ENCODE assay signal across 18 mouse cellular contexts in genomic region chr2:150927038-150927720, GRCm38 (mm10). TPM values are rescaled to one million over a fixed set of nuclear protein-coding genes. Genes with fewer than 3 reads are reported as not detected.
A peak's percentile ranks its signal among the peaks of the same experiment; 100 is the strongest.
DNase-seq lines count a peak whose midpoint lies in the region; ATAC-seq and TF ChIP-seq lines count a peak whose summit lies in the region.
"Had no signal": no experiment of that assay in that cellular context is flagged by ENCODE, and none has a peak within 500 bp of the region (broad histone marks: within the 10 kb centered on the region; RNA-seq: fewer than 3 reads in every experiment).

No protein-coding gene starts in this region.

- no peak for ATAC-seq in kidney, embryonic 14.5 days (ENCODE audit: low FRiP score, low TSS enrichment)
- no peak for ATAC-seq in midbrain, embryonic 11.5 days (ENCODE audit: low FRiP score)
- no peak for ATAC-seq in lung, postnatal 0 days
- ATAC-seq: forebrain, embryonic 16.5 days had no signal

- no peaks in the 10 kb centered on the region for H3K36me3 ChIP-seq in kidney, adult 2 months (ENCODE audit: control insufficient read depth, insufficient read depth, low read length)
- H3K36me3 ChIP-seq in kidney, embryonic 14.5 days (ENCODE audit: control insufficient read depth, insufficient read depth, low read length) = peaks cover 50% of the 10 kb centered on the region; the same call in 1 of the 2 replicates
- no peaks in the 10 kb centered on the region; the same call in 1 of the 2 replicates for H3K36me3 ChIP-seq in midbrain, embryonic 11.5 days (ENCODE audit: control insufficient read depth, insufficient read depth, low read length)
- no peaks in the 10 kb centered on the region for H3K36me3 ChIP-seq in lung, postnatal 0 days (ENCODE audit: insufficient read depth, low read length)

- TF ChIP-seq POLR2A in kidney, adult 2 months (IDR thresholded peaks at IDR 0.05; ENCODE audit: low read depth, low read length) = no peak

- no peak overlapping the region for H3K4me2 ChIP-seq in kidney, embryonic 14.5 days (replicated peaks; ENCODE audit: low read depth, low read length)
- H3K4me2 ChIP-seq in midbrain, embryonic 11.5 days = no peak overlapping the region
- H3K4me2 ChIP-seq in lung, postnatal 0 days (replicated peaks; ENCODE audit: low read depth, low read length) = no peak overlapping the region
- H3K4me2 ChIP-seq: embryonic facial prominence, embryonic 15.5 days; heart, embryonic 15.5 days; hindbrain, embryonic 14.5 days; liver, embryonic 15.5 days; stomach, embryonic 15.5 days had no signal

- WGBS in kidney, adult 2 months = 77% methylated on average over 11 of the region's 11 CpGs
- 83% methylated on average over 11 of the region's 11 CpGs for WGBS in kidney, embryonic 14.5 days
- 95% methylated on average over 11 of the region's 11 CpGs for WGBS in midbrain, embryonic 11.5 days
- WGBS in lung, postnatal 0 days = 82% methylated on average over 11 of the region's 11 CpGs

- no peak overlapping the region for H3K27ac ChIP-seq in kidney, adult 2 months (ENCODE audit: insufficient read depth, low read depth, low read length)
- no peak overlapping the region for H3K27ac ChIP-seq in kidney, embryonic 14.5 days (ENCODE audit: low read depth, low read length)
- no peak overlapping the region for H3K27ac ChIP-seq in midbrain, embryonic 11.5 days (ENCODE audit: low read depth, low read length)
- no peak overlapping the region for H3K27ac ChIP-seq in lung, postnatal 0 days (ENCODE audit: low read length)
- H3K27ac ChIP-seq: embryonic facial prominence, embryonic 15.5 days; heart, embryonic 15.5 days; hindbrain, embryonic 14.5 days; layer of hippocampus, adult 2 months; liver, embryonic 15.5 days; macrophage; stomach, embryonic 15.5 days had no signal

- no peaks in the 10 kb centered on the region for H3K27me3 ChIP-seq in kidney, adult 2 months (replicated peaks; ENCODE audit: control insufficient read depth, insufficient read depth, low read length)
- no peaks in the 10 kb centered on the region for H3K27me3 ChIP-seq in kidney, embryonic 14.5 days (ENCODE audit: control insufficient read depth, insufficient read depth, low read length)
- no peaks in the 10 kb centered on the region for H3K27me3 ChIP-seq in midbrain, embryonic 11.5 days (ENCODE audit: control insufficient read depth, insufficient read depth, low read length)
- no peaks in the 10 kb centered on the region for H3K27me3 ChIP-seq in lung, postnatal 0 days (replicated peaks; ENCODE audit: insufficient read depth, low read length)
- H3K27me3 ChIP-seq: embryonic facial prominence, embryonic 15.5 days; heart, embryonic 15.5 days; liver, embryonic 15.5 days; stomach, embryonic 15.5 days had no signal

- no peak for TF ChIP-seq EP300 in lung, postnatal 0 days (IDR thresholded peaks at IDR 0.05)

- H3K4me1 ChIP-seq in kidney, adult 2 months (ENCODE audit: control insufficient read depth, insufficient read depth, low read length) = no peaks in the 10 kb centered on the region
- H3K4me1 ChIP-seq in kidney, embryonic 14.5 days (ENCODE audit: control insufficient read depth, insufficient read depth, low read length) = no peaks in the 10 kb centered on the region
- no peaks in the 10 kb centered on the region for H3K4me1 ChIP-seq in midbrain, embryonic 11.5 days (ENCODE audit: control insufficient read depth, insufficient read depth, low read length)
- H3K4me1 ChIP-seq in lung, postnatal 0 days (ENCODE audit: insufficient read depth, low read depth, low read length) = no peaks in the 10 kb centered on the region
- H3K4me1 ChIP-seq: embryonic facial prominence, embryonic 15.5 days; liver, embryonic 15.5 days; stomach, embryonic 15.5 days had no signal

- no peak for TF ChIP-seq CTCF in kidney, adult 2 months (conservative IDR thresholded peaks at IDR 0.05; ENCODE audit: insufficient read depth, insufficient read length, low read depth, low read length)
- TF ChIP-seq CTCF in lung, postnatal 0 days (IDR thresholded peaks at IDR 0.05) = no peak

- no peaks in the 10 kb centered on the region for H3K9me3 ChIP-seq in kidney, embryonic 14.5 days (ENCODE audit: control insufficient read depth, low read length)
- no peaks in the 10 kb centered on the region for H3K9me3 ChIP-seq in midbrain, embryonic 11.5 days (ENCODE audit: control insufficient read depth, low read length)
- H3K9me3 ChIP-seq in lung, postnatal 0 days (ENCODE audit: low read length) = no peaks in the 10 kb centered on the region
- H3K9me3 ChIP-seq: embryonic facial prominence, embryonic 15.5 days; heart, embryonic 15.5 days; liver, embryonic 15.5 days; stomach, embryonic 15.5 days had no signal

- 0 out of 2 replicates have a peak overlapping the region, but pooled peaks have one; percentile 11 for H3K4me3 ChIP-seq in kidney, adult 2 months (ENCODE audit: insufficient read depth, low read depth, low read length)
- H3K4me3 ChIP-seq in kidney, embryonic 14.5 days (ENCODE audit: low read length) = no peak overlapping the region
- no peak overlapping the region for H3K4me3 ChIP-seq in midbrain, embryonic 11.5 days (ENCODE audit: low read depth, low read length)
- H3K4me3 ChIP-seq in lung, postnatal 0 days (ENCODE audit: low read depth, low read length) = no peak overlapping the region
- H3K4me3 ChIP-seq: embryonic facial prominence, embryonic 15.5 days; heart, embryonic 15.5 days; layer of hippocampus, adult 2 months; liver, embryonic 15.5 days; stomach, embryonic 15.5 days had no signal

- peak; percentile 75 for DNase-seq in kidney, adult 2 months
- peak; percentile 69 for DNase-seq in adrenal gland, postnatal 10 days
- DNase-seq in cerebellum, adult 9-11 months = peak; percentile 59
- DNase-seq in kidney, postnatal 25 days = peak; percentile 51 to 55
- DNase-seq in layer of hippocampus, adult 9-11 months = no peak
- DNase-seq in midbrain, embryonic 11.5 days (ENCODE audit: low spot score, missing footprints) = no peak
- no peak for DNase-seq in lung, postnatal 0 days (ENCODE audit: low spot score)
- DNase-seq: right cerebral cortex, postnatal 4 days; thymus, postnatal 4 days had no signal

- H3K9ac ChIP-seq in kidney, embryonic 14.5 days (ENCODE audit: low read depth, low read length) = no peak overlapping the region
- H3K9ac ChIP-seq in midbrain, embryonic 11.5 days (ENCODE audit: low read length) = no peak overlapping the region
- H3K9ac ChIP-seq in lung, postnatal 0 days (replicated peaks; ENCODE audit: low read depth) = no peak overlapping the region
- H3K9ac ChIP-seq: embryonic facial prominence, embryonic 15.5 days; heart, embryonic 15.5 days; hindbrain, embryonic 14.5 days; liver, embryonic 15.5 days; stomach, embryonic 15.5 days had no signal

RNA-seq across cellular contexts. Expression of gene Gins1, which starts 22.0 kb away (rescaled TPM):
- polyA plus RNA-seq in kidney, adult 2 months (2012; rRNA removed) = 0.52 and 0.57 TPM in 2 replicates
- 62.8 and 77.8 TPM in 2 replicates for polyA plus RNA-seq in kidney, embryonic 14.5 days (2014; fragmentation: Nextera tagmentation; extraction: Ambion mirVana)
- 10 to 100 TPM in 1 of 2 experiments, 1 to 10 TPM in 1; 5.8 to 10.8 TPM for total RNA-seq in adrenal gland, postnatal 10 days (2021)
- 73.8 and 82.1 TPM in 2 replicates for polyA plus RNA-seq in midbrain, embryonic 11.5 days (2014; fragmentation: Nextera tagmentation; extraction: Ambion mirVana)
- 4.4 and 6.1 TPM in 2 replicates for polyA plus RNA-seq in lung, postnatal 0 days (2015; fragmentation: Nextera tagmentation; extraction: Ambion mirVana)

RNA-seq across cellular contexts. Expression of gene Abhd12, which starts 22.6 kb away (rescaled TPM):
- 62.6 and 64.2 TPM in 2 replicates for polyA plus RNA-seq in kidney, adult 2 months (2012; rRNA removed)
- polyA plus RNA-seq in kidney, embryonic 14.5 days (2014; fragmentation: Nextera tagmentation; extraction: Ambion mirVana) = 46.7 and 72.0 TPM in 2 replicates
- 10 to 100 TPM; 55.6 to 58.2 TPM for total RNA-seq in adrenal gland, postnatal 10 days (2021)
- 54.4 and 55.1 TPM in 2 replicates for polyA plus RNA-seq in midbrain, embryonic 11.5 days (2014; fragmentation: Nextera tagmentation; extraction: Ambion mirVana)
- polyA plus RNA-seq in lung, postnatal 0 days (2015; fragmentation: Nextera tagmentation; extraction: Ambion mirVana) = 56.5 and 57.3 TPM in 2 replicates

Comparison
In these comparisons a context has a peak if more than half of its experiments do, and no peak if none do; other contexts are left out.
1. DNase-seq: peak in kidney, adult 2 months (single experiment), adrenal gland, postnatal 10 days (single experiment), cerebellum, adult 9-11 months (single experiment) and kidney, postnatal 25 days (2 of 2); none in layer of hippocampus, adult 9-11 months (single experiment), midbrain, embryonic 11.5 days (single experiment) and lung, postnatal 0 days (single experiment).